Mouse (Mus musculus) kidney, postnatal 4 days (tissue): ENCODE data around the gene Car14.
"Not testable (repeated sequence)": the region's sequence is repeated elsewhere in the genome, so short reads cannot be mapped to it uniquely, and the experiment has no call there.

Experiments used
- DNase-seq, 2 experiments: peaks; one replicate each; pipeline ENCODE4 v3.0.0; 2021; ENCODE audit warnings: mixed read lengths in 2 of 2

Gene Car14

GRCm38 (mm10) chr3:95891211-95892065 lies 13.1 kb downstream of the Car14 start, which contains the start of gene BC028528:
Gene BC028528, minus strand, starts transcription at chr3:95892005.
- DNase-seq, result peak; percentile 66 to 77

- no peak for DNase-seq
Observed at GRCm38 (mm10) chr3:95889664-95890063, 14.8 kb downstream of the Car14 start.

GRCm38 (mm10) chr3:95887596-95887995 lies 16.9 kb downstream of the Car14 start:
- DNase-seq, result peak; percentile 51 to 62

- DNase-seq, result no peak
Observed at GRCm38 (mm10) chr3:95884400-95884799, 20.1 kb downstream of the Car14 start.

- peak; percentile 86 to 91 for DNase-seq
Observed at GRCm38 (mm10) chr3:95882816-95883425, 21.6 kb downstream of the Car14 start.

- peak; percentile 93 to 96 for DNase-seq
Observed at GRCm38 (mm10) chr3:95881979-95882815, 22.3 kb downstream of the Car14 start, which contains the start of gene Ciart. Gene Ciart, minus strand, starts transcription at chr3:95882251.

GRCm38 (mm10) chr3:95879063-95879462 lies 25.4 kb downstream of the Car14 start:
- DNase-seq, result no peak

- DNase-seq, result no peak
Observed at GRCm38 (mm10) chr3:95872048-95872447, 32.4 kb downstream of the Car14 start.

GRCm38 (mm10) chr3:95871392-95871867 lies 33.1 kb downstream of the Car14 start, which contains the start of gene Mrps21:
Gene Mrps21, minus strand, starts transcription at chr3:95871519.
- peak; percentile 88 to 93 for DNase-seq

- DNase-seq, result no peak
Observed at GRCm38 (mm10) chr3:95870976-95871375, 33.5 kb downstream of the Car14 start.

GRCm38 (mm10) chr3:95867408-95867807 lies 37.1 kb downstream of the Car14 start:
- no peak for DNase-seq

GRCm38 (mm10) chr3:95866071-95866470 lies 38.4 kb downstream of the Car14 start:
- DNase-seq, result no peak

- no peak for DNase-seq
Observed at GRCm38 (mm10) chr3:95865571-95865970, 38.9 kb downstream of the Car14 start.

- no peak for DNase-seq
Observed at GRCm38 (mm10) chr3:95865050-95865449, 39.4 kb downstream of the Car14 start.

- DNase-seq, result no peak
Observed at GRCm38 (mm10) chr3:95863578-95863977, 40.9 kb downstream of the Car14 start.

GRCm38 (mm10) chr3:95861796-95862195 lies 42.7 kb downstream of the Car14 start:
- DNase-seq, result peak; percentile 58 to 70

- peak in 1 of 2 experiments; percentile 36 for DNase-seq
Observed at GRCm38 (mm10) chr3:95861216-95861615, 43.3 kb downstream of the Car14 start.

GRCm38 (mm10) chr3:95860323-95860722 lies 44.2 kb downstream of the Car14 start:
- no peak for DNase-seq

- DNase-seq, result not testable (repeated sequence)
Observed at GRCm38 (mm10) chr3:95858278-95858677, 46.2 kb downstream of the Car14 start.

- not testable (repeated sequence) for DNase-seq
Observed at GRCm38 (mm10) chr3:95857050-95857449, 47.4 kb downstream of the Car14 start.

- DNase-seq, result no peak
Observed at GRCm38 (mm10) chr3:95856115-95856514, 48.4 kb downstream of the Car14 start.

GRCm38 (mm10) chr3:95855502-95856089 lies 48.9 kb downstream of the Car14 start, which contains the start of gene Prpf3:
Gene Prpf3, minus strand, starts transcription at chr3:95855885.
- DNase-seq, result peak; percentile 96 to 98
